Mouse (Mus musculus) splenic B cell, adult 2 months (primary cell): ENCODE data around the gene Cnpy1.
A peak's percentile ranks its signal among the peaks of the same experiment; 100 is the strongest.

Source experiments
- DNase-seq: peaks from one replicate; pipeline ENCODE4 v3.0.0-alpha.2; 2011; ENCODE audit warnings: low read depth, low spot score
- H3K27me3 ChIP-seq: 2 replicates; pipeline ENCODE4 v1.6.1; 2012; ENCODE audit warnings: mild to moderate bottlenecking, low read length, moderate library complexity, mixed read lengths; ENCODE audit not compliant: control insufficient read depth, poor library complexity, insufficient read depth, severe bottlenecking
- H3K36me3 ChIP-seq: 2 replicates; pipeline ENCODE4 v1.6.1; 2012; ENCODE audit warnings: mild to moderate bottlenecking, low read length, moderate library complexity, mixed read lengths; ENCODE audit not compliant: control insufficient read depth, poor library complexity, insufficient read depth, severe bottlenecking

Gene Cnpy1

DNA sequence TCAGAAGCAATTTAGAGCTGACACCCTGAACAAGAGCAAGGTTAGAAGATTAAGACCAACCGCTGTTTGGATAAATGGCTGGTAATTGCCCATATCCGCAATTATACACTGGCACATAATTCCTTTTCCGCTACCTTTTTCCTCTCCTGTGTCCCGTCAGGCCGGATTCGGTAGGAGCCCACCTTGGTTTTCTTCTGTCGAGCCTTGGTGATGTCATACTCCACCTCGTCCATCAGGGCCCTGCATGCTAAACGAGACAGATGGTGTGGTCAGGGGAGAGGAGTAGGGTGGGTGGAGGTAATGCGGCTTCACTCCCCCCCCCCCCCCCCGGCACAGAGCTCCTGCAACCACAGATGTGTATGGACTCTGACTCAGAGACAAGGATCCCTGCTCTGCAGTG is at the start of gene Cnpy1:
Cnpy1 (minus strand) TSS at position 233 of the 400 bp plus-strand sequence.
- DNase-seq, result no peak
- H3K36me3 ChIP-seq, result no peaks in the 10 kb centered on the region
- no peaks in the 10 kb centered on the region; the same call in 1 of the 2 replicates for H3K27me3 ChIP-seq

DNA sequence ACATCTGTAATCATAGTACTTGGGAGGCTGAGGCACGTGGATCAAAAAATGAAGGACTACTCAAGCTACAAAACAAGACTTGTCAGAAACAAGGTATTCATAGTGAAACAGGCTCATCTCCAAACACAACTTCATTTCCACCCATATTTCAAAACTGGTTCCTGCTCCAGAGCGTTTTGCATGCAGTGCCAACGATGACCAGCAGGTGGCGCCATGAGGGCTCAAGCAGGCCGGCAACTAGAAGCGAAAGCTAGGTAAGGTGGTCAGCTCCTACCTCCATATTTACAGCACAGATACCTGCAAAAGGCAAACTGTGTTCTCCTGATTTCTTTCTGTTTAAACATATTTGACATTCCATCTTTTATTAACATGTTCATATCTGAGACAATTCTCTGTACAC is 48.4 kb upstream of the Cnpy1 start:
- no peaks in the 10 kb centered on the region for H3K27me3 ChIP-seq
- DNase-seq, result peak; percentile 90
- no peaks in the 10 kb centered on the region for H3K36me3 ChIP-seq

DNA sequence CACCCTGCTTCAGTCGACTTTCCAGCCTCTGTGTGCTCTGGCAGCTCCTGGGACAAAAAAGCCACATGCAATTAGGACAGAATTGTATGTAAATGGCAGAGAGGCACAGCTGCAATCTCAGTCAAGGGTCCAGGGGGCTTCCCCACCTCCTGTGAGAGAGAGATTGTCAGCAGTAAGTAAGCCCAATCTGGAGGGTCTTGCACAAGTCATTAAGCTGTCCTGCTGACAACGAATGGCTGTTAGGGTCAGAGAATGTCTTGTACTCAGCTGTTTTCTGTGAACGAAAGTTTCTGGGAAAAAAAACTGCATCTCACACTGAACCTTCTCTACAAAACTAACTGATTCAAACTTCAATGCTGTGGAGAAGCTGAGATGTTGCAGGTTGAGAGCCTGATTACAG is 46.7 kb upstream of the Cnpy1 start:
- Histone ChIP-seq H3K27me3 (no peaks in the 10 kb centered on the region), H3K36me3 (no peaks in the 10 kb centered on the region)
- no peak for DNase-seq

DNA sequence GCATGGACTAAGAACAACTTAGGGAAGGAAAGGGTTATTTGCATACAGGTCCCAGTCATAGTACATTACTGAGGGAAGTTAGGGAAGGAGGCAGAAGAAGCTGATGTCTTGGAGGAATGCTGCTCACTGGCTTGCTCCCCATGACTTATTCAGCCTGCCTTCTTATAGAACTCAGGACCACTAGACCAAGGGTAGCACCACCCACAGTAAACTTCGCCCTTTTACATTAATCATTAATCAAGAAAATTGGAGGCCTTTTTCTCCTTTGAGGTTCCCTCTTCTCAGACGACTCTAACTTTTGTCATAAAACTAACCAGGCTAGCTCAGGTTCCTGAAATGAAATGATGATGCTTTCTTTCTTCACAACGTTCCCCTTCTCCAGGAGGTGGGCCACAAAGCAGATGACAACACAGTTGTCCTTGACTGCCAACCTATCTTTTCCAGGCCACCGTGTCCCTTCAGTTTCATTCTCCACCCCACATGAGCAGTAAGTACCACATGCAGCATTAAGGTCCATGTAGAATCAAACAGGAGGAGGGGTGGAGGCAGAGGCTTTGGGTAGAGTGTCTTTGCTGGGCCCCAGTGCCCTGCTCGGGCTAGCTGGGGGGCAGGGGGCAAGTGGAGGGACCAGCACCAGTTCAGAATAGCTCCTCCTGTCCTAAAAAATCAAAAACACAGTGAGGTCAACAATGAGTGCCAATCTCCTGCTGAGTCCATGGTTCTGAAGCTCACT is 45.7 kb upstream of the Cnpy1 start:
- DNase-seq, result no peak
- Histone ChIP-seq H3K27me3 (no peaks in the 10 kb centered on the region), H3K36me3 (no peaks in the 10 kb centered on the region)

DNA sequence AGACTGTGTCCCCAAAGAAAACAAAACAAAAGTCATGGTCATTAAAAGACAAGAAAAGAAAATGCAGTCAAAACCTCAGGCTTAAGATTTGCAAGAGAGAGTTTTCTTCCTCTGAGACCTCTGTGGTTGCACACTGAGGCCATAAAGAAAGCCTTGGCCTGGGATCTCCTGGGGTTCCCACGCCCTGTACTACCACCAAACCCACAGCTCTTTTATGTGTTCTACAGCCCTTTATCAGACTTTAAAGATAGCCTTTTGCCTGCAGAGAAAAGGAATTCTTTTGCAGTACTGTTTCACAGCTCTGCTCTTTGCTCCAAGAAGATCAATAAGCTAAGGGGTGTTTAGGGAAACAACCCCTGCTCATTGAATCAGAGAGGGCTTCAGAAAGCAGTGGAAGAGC is 45.0 kb upstream of the Cnpy1 start:
- no peaks in the 10 kb centered on the region for H3K36me3 ChIP-seq
- H3K27me3 ChIP-seq, result no peaks in the 10 kb centered on the region

DNA sequence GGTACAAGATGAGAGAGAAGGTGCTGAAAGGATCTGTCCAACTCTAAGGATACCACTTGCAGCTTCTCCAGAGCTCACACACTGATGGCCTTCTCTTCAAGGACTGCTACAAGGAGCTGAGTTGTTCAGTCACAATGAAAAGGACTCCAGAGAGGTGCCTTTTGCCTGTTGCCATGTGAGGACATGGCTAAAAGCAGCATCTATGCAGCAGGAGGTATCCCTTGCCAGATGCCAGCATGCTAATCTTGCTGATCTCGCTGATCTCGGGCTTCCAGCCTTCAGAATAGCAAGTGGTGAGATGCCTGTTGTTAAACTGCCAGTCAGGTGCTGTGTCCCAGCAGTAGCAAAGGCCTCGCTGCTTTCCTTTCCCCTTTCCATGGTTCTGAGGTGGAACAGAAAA is 43.5 kb upstream of the Cnpy1 start:
- Histone ChIP-seq H3K36me3 (no peaks in the 10 kb centered on the region), H3K27me3 (no peaks in the 10 kb centered on the region)
- DNase-seq, result no peak

More for the DNA sequence above, 45.0 kb upstream of the Cnpy1 start:
- no peak for DNase-seq

DNA sequence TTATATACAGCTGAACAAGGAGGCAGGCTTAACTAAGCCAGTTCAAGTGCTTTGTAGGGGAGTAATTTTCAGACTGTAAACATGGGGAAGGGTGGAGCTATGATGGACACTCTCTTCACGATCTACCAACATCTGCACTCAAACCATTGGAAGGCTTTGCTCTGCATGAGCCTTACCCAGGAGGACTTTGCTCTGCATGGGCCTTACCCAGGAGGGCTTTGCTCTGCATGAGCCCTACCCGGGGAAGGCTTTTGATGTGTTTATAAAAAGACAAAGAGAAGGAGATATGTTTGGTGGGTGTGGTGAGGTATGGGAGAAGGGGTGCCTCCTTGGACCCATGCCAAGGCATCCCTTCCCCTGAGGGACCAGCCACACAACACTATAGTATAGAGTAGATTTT is 31.7 kb upstream of the Cnpy1 start:
- no peak for DNase-seq

DNA sequence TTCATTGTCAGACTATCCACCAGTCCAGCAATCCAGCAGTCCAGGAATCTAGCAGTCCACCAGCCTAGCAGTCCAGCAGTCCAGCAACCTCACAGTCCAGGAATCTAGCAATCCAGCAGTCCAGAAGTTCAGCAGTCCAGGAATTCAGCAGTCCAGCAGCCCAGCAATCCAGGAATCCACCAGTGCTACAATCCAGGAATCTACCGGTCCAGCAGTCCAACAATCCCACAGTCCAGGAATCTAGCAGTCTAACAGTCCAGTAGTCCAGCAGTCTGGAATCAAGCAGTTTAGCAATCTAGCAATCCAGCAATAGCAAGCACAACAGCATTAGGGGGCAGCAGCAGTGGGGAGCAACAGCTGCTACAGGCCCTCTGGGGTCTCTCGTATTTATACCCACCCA is 27.2 kb upstream of the Cnpy1 start:
- DNase-seq, result no peak

More for the DNA sequence above, 31.7 kb upstream of the Cnpy1 start:
- Histone ChIP-seq H3K27me3 (no peaks in the 10 kb centered on the region), H3K36me3 (no peaks in the 10 kb centered on the region)

DNA sequence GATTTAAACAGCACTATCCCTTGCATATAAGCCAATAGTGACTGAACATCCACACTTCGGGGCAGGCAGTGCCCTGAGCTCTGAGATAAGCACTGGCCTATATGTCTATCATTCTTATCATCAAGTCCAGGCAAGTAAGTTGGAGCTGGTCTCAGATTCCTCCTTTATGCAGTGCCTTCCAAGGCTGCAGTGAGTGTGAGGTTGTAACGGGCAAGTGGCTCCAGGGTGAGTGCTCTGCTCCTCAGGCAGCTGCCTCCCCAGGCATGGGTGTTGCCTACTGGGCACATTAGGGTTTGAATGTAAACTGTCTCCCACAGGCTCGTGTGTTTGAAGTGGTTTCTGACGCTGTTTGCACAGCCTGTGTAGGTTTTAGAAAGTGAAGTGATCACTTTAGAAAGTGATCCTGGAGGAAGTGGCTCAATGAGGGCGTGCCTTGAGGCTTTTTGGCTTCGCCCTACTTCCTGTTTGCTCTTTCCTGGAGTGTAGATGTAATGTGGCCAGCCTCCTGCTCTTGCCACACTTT is 23.9 kb upstream of the Cnpy1 start:
- no peaks in the 10 kb centered on the region for H3K36me3 ChIP-seq
- DNase-seq, result peak; percentile 13

More for the DNA sequence above, 27.2 kb upstream of the Cnpy1 start:
- no peaks in the 10 kb centered on the region for H3K36me3 ChIP-seq
- no peaks in the 10 kb centered on the region for H3K27me3 ChIP-seq

DNA sequence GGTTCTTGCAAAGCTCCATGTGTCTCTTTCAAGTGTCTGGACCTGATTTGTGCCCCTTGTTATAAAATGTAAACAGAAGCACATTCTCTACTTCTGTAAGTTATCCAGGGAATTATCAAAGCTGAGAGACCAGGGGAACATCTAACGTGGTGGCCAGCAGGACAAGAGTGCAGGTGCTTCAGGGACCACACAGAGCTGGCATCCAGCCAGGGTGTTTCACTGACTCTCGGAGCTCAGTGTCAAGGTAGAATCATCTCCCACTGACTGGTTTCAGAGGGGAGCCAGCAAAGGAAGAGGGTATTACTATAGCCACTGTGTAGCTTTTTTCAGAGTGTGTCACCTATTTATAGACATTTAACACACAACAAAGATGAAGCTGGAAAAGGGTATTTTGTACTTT is 22.0 kb upstream of the Cnpy1 start:
- H3K27me3 ChIP-seq, result no peaks in the 10 kb centered on the region; the same call in 1 of the 2 replicates
- no peaks in the 10 kb centered on the region for H3K36me3 ChIP-seq
- DNase-seq, result no peak

More for the DNA sequence above, 23.9 kb upstream of the Cnpy1 start:
- H3K27me3 ChIP-seq, result no peaks in the 10 kb centered on the region; the same call in 1 of the 2 replicates

DNA sequence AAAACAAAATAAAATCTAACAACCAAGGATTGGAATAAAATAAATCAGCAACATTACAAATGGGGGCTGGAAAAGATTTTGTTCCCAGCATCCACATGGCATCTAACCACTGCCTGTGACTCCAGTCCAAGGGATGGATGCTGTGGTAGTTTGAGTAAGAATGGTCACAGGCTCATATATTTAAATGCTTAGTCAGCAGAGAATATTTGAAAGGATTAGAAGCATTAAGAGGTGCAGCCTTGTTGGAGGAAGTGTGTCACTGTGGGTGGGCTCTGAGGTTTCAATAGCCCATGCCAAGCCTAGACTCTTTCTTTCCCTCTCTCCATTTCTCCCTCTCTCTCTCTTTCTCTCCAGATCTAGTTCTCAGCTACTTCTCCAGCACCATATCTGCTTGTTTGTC is 20.0 kb upstream of the Cnpy1 start:
- Histone ChIP-seq H3K36me3 (no peaks in the 10 kb centered on the region), H3K27me3 (no peaks in the 10 kb centered on the region; the same call in 1 of the 2 replicates)
- DNase-seq, result no peak

DNA sequence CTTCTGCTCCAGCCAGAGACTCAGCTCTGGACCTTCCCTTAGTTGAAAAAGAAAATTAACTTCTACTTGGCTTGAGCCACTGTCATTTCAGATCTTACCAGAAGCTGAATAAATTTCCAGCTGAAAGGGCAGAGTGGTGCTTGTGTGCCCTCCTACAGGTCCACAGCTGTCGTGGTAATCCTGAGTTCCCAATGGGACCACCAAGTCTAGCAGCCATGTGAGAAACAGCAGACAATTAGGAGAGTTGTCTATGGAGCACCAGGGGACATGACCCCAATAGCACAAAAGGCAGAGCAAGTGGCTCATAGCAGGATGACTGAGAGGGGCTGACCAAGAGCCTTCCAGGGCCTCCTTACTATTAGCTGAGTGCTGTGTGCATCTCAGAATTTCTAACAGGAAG is 18.2 kb upstream of the Cnpy1 start:
- Histone ChIP-seq H3K27me3 (no peaks in the 10 kb centered on the region; the same call in 1 of the 2 replicates), H3K36me3 (no peaks in the 10 kb centered on the region)
- no peak for DNase-seq

DNA sequence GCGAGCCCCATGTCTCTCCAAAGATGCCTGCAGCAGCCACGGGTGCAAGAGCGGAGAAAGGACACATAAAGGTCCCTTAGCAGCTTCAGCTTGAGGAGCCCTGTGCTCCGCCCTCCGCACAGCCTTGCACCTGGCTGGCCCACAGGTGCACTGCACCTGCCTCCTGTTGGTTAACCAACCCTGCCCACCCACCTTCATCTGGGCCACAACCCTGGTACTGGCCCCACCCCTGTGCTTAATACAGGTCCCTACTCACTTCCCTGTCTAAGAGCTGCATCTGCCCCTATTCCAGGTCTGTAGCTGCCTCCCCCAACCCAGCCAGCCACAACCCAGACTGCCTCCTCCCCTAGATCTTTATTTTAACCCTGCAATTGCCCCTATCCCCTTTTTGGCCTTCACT is 16.5 kb upstream of the Cnpy1 start:
- Histone ChIP-seq H3K27me3 (no peaks in the 10 kb centered on the region; the same call in 1 of the 2 replicates), H3K36me3 (no peaks in the 10 kb centered on the region)
- no peak for DNase-seq

DNA sequence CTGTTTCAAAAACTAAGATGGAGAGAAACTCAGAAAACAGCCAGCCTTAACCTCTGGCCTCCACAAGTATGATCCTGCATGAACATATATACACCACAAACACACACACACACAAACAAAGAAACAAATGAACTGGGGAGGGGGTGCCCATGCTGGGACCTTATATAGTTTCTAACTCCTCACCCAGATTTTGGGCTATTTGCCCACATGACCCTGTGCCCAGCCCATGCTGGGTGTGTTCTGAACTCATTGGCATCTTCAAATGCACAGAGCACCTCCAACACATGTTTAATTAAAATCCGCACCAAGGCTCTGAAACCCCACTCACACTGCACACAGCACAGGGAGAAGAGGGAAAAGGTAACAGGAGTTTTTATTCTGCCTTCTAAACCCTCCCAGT is 14.3 kb upstream of the Cnpy1 start:
- H3K27me3 ChIP-seq, result no peaks in the 10 kb centered on the region
- no peak for DNase-seq
- H3K36me3 ChIP-seq, result no peaks in the 10 kb centered on the region

DNA sequence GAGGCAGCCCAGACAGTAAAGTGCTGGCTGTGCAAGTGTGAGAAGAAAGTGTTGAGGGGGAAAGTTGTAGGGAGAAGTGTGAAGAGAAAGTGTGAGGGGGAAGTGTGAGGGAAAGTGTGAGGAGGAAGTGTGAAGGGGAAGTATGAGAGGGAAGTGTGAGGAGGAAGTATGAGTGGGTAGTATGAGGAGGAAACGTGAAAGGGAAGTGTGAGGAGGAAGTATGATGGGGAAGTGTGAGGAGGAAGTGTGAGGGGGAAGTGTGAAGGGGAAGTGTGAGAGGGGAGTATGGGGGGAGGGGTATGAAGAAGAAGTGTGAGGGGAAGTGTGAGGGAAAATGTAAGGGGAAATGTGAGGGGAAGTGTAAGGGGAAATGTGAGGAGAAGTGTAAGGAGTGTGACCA is 13.8 kb upstream of the Cnpy1 start:
- peak; percentile 37 for DNase-seq
- H3K27me3 ChIP-seq, result no peaks in the 10 kb centered on the region
- H3K36me3 ChIP-seq, result no peaks in the 10 kb centered on the region
